Mouse (Mus musculus): Measurements from ENCODE around the gene Tgfb1. TPM values are rescaled to one million over a fixed set of nuclear protein-coding genes. Genes with fewer than 3 reads are reported as not detected.
"Not testable (repeated sequence)": the region's sequence is repeated elsewhere in the genome, so short reads cannot be mapped to it uniquely, and the experiment has no call there.

Gene Tgfb1
- polyA plus RNA-seq, 1 experiment: 48.0 TPM

DNA sequence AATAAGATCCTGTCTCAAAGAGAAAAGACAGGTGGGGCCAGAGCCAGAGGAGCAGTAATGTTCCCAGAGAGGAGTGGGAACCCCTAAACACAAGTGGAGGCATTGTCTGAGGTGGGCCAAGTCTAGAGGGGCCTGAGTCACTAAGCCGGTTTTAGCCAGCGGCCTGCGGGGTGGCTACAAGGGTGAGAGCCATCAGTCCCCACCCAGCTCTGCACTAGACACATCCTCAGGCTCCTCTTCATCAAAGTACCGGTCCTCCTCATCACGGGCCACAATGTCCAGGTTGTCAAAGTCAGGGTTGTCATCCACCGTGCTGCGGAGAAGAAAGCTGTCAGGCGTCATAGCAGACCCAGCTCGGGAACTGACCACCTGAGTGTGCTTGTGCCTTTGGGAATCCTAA, 26.0 kb downstream of the Tgfb1 start:
- no peak overlapping the region for H3K4me3 ChIP-seq (ENCODE audit: insufficient read depth, low read length)
- H3K27ac ChIP-seq (ENCODE audit: insufficient read depth, low read length): no peak overlapping the region
- TF ChIP-seq CTCF (IDR thresholded peaks at IDR 0.05; ENCODE audit: borderline replicate concordance, insufficient read depth, low read length) (no peak), POLR2A (IDR thresholded peaks at IDR 0.05; ENCODE audit: low read depth, low read length) (no peak)
- H3K4me1 ChIP-seq (ENCODE audit: control insufficient read depth, insufficient read depth, low read length): peaks cover 11% of the 10 kb centered on the region

DNA sequence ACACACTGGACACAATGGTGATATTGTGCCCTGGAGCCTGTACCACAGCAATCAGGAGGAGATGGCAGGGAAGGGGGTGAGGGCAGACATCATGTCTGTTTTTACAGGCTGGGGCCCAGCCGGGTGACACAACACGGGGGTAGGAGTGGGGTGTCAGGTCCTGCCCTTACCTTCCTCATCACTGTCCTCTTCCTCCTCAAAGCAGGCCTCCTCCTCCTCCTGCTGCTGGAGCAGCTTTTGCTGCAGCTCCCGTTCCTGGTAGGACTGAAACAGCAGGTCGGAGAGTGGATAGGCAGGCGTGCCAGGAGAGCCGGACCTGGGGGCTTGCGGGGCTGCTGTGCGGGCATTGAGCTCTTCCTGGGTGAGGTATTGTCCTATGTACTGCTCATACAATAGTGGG, 27.8 kb downstream of the Tgfb1 start:
- Histone ChIP-seq H3K4me3 (ENCODE audit: insufficient read depth, low read length) (no peak overlapping the region), H3K4me1 (ENCODE audit: control insufficient read depth, insufficient read depth, low read length) (peaks cover 11% of the 10 kb centered on the region), H3K27ac (ENCODE audit: insufficient read depth, low read length) (no peak overlapping the region)
- TF ChIP-seq POLR2A (IDR thresholded peaks at IDR 0.05; ENCODE audit: low read depth, low read length) (no peak), CTCF (IDR thresholded peaks at IDR 0.05; ENCODE audit: borderline replicate concordance, insufficient read depth, low read length) (no peak)

DNA sequence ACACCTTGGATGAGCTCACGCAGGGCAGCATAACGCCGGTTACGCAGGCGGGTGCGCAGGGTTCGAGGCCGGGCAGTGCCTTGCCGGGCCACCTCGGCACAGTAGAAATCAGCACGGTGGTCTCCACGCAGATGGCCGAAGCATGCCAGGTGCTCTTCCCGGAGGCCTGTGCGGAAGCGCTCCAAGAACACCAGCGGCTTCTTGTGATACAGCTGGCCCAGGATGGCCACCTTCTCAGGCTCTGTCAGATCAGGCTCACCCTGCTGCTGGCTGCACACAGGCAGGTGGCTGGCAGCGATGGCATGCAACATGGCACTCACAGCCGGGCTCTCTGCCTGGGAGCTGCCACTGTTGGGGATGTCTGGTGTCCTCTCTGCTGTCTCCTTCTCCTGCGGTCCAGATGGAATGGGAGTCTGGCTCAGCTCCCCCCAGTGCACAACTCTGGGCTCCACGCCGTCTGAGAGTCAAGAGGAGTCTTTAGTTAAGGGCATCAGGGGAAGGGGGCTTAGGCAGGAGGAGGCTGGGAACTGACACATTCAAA, 29.0 kb downstream of the Tgfb1 start:
- no peak overlapping the region for H3K27ac ChIP-seq (ENCODE audit: insufficient read depth, low read length)
- TF ChIP-seq CTCF (IDR thresholded peaks at IDR 0.05; ENCODE audit: borderline replicate concordance, insufficient read depth, low read length) (no peak), POLR2A (IDR thresholded peaks at IDR 0.05; ENCODE audit: low read depth, low read length) (no peak)
- peaks cover 6% of the 10 kb centered on the region for H3K4me1 ChIP-seq (ENCODE audit: control insufficient read depth, insufficient read depth, low read length)
- H3K4me3 ChIP-seq (ENCODE audit: insufficient read depth, low read length): no peak overlapping the region

DNA sequence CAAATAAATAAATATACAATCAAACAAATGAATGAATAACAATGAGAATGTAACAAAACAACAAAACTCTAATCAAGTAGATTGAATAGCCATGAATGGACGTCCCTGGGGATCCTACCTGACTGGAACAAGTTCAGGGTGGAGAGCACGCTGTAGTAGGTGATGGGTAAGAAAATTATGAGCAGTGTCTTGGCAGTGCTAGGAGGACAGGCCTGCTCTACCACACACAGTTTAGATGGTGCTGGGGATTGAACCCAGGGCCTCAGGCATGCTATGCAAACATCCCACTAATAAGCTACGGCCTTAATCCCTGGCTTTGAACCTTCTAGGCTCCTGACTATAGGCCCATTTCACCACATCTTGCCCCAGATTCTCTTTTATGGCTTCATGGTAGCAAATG, 30.7 kb downstream of the Tgfb1 start:
- no peaks in the 10 kb centered on the region; the same call in 1 of the 2 replicates for H3K4me1 ChIP-seq (ENCODE audit: control insufficient read depth, insufficient read depth, low read length)
- H3K4me3 ChIP-seq (ENCODE audit: insufficient read depth, low read length): no peak overlapping the region
- no peak overlapping the region for H3K27ac ChIP-seq (ENCODE audit: insufficient read depth, low read length)
- TF ChIP-seq CTCF (IDR thresholded peaks at IDR 0.05; ENCODE audit: borderline replicate concordance, insufficient read depth, low read length) (no peak), POLR2A (IDR thresholded peaks at IDR 0.05; ENCODE audit: low read depth, low read length) (no peak)

DNA sequence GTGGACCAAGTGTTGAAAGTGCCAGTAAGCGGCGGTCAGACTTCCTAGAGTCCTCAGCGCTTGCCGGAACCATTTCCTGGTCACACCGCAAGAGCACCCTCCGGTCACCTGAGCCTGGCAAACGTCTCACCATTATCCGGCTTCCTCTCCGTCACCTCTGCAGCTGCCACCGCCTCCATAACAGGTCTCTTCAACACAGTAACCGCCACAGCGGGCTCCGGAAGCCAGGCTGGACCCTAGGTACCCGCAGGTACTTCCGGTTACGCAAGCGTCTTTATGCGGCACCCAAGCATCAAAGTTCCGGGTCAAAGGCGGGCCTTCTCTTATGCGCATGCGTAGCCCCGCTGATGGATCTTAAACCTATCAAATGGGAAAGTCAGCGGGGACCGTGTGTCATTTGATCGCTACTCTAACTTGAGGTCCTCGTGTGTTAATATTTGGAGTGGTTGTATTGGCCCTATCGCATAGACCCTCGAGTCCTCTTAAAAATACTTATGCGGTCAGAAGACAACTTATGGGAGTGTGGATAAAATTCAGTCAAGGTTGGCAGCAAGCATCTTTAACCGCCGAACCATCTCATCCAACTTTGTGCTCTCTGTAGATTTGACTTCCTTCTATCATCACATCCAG, 32.1 kb downstream of the Tgfb1 start, which contains the start of gene Ccdc97:
TSS of gene Ccdc97 (minus strand) at position 301 of the 630 bp plus-strand sequence.
- Histone ChIP-seq H3K4me1 (ENCODE audit: control insufficient read depth, insufficient read depth, low read length) (no peaks in the 10 kb centered on the region; the same call in 1 of the 2 replicates), H3K27ac (ENCODE audit: insufficient read depth, low read length) (peak within 1 kb of the TSS; percentile 75), H3K4me3 (ENCODE audit: insufficient read depth, low read length) (peak within 1 kb of the TSS; percentile 74)
- TF ChIP-seq POLR2A (IDR thresholded peaks at IDR 0.05; ENCODE audit: low read depth, low read length): peak; percentile 74; the same call in 1 of the 2 replicates
- TF ChIP-seq CTCF (IDR thresholded peaks at IDR 0.05; ENCODE audit: borderline replicate concordance, insufficient read depth, low read length): no peak

DNA sequence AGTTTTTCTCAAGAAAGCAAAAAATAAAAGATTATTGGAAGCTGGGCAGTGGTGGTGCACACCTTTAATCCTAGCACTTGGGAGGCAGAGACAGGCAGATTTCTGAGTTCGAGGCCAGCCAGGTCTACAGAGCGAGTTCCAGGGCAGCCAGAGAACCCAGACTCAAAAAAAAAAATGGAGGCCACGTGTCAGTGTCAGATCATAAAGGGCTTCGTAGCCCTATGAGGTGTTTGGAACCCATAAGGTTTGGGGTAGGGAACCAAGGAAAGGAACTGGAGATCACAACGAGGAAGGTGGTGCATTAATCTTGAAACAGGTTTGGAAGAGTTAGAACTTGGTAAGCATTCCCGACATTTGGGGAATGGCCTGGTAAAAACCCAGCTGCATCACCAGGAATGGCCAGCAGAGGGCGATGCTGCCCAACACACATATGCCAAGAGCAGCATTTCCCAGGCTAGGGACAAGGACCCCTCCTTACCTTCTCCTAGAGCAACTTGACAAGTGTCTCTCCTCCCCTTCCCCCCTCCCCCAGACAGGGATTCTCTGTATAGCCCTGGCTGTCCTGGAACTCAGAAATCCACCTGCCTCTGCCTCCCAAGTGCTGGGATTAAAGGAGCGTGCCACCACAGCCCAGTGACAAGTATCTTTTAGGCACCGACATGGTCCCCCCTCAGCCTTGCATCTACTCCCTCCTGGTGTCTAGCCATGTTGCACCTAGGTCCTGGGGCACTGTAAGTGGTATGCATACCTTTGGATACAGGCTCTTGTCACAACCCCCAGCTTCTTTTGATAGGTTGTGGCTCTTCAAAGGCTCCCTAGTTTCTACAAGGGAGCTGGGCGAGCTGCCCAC, 33.2 kb downstream of the Tgfb1 start:
- no peak overlapping the region for H3K27ac ChIP-seq (ENCODE audit: insufficient read depth, low read length)

DNA sequence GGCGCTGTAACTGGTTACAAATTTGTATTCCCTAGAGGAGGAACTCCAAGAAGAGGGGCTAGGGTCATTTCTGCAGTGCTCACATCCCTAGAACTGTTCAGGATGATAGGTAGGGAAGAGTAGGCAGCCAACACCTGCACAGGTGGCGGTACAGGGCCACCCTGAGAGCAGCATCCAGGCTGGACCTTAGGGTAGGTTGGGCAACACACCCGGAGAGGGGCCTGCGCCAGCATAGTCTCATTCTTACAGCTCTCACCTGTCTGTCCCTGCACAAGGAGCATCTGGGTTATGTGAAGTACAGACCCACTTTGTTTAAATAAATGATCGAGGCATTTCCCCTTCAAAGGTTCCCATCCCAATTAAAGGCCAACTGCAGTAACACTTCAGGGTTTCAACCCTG, 34.0 kb downstream of the Tgfb1 start:
- TF ChIP-seq CTCF (IDR thresholded peaks at IDR 0.05; ENCODE audit: borderline replicate concordance, insufficient read depth, low read length) (no peak), POLR2A (IDR thresholded peaks at IDR 0.05; ENCODE audit: low read depth, low read length) (no peak)

More for the DNA sequence above, 33.2 kb downstream of the Tgfb1 start:
- TF ChIP-seq CTCF (IDR thresholded peaks at IDR 0.05; ENCODE audit: borderline replicate concordance, insufficient read depth, low read length): peak; percentile 95; the same call in 1 of the 2 replicates
- no peak for TF ChIP-seq POLR2A (IDR thresholded peaks at IDR 0.05; ENCODE audit: low read depth, low read length)
- Histone ChIP-seq H3K4me1 (ENCODE audit: control insufficient read depth, insufficient read depth, low read length) (no peaks in the 10 kb centered on the region; the same call in 1 of the 2 replicates), H3K4me3 (ENCODE audit: insufficient read depth, low read length) (no peak overlapping the region)

DNA sequence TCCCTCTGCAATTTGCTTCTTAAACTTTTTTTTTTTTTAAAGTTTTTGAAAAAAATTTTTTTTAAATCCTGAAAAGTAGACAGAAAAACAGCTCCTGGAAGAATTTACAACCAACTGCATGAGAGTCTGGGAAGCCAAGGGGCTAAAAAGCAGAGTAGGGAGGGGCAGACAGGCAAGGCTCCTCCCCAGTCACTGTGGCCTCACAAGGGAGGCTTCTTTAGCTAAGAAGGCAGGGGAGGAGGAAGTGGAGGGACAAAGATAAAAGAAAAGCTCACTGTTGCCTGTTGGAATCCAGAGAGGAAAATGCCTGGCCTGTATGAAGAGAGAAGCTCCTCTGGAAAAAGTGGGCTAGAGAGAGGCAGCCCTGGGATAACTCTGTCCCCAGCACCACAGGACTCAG, 35.0 kb downstream of the Tgfb1 start:
- H3K4me3 ChIP-seq (ENCODE audit: insufficient read depth, low read length); H3K4me1 ChIP-seq (ENCODE audit: control insufficient read depth, insufficient read depth, low read length): not testable (repeated sequence)

More for the DNA sequence above, 34.0 kb downstream of the Tgfb1 start:
- no peaks in the 10 kb centered on the region; the same call in 1 of the 2 replicates for H3K4me1 ChIP-seq (ENCODE audit: control insufficient read depth, insufficient read depth, low read length)
- H3K4me3 ChIP-seq (ENCODE audit: insufficient read depth, low read length): no peak overlapping the region
- H3K27ac ChIP-seq (ENCODE audit: insufficient read depth, low read length): no peak overlapping the region

DNA sequence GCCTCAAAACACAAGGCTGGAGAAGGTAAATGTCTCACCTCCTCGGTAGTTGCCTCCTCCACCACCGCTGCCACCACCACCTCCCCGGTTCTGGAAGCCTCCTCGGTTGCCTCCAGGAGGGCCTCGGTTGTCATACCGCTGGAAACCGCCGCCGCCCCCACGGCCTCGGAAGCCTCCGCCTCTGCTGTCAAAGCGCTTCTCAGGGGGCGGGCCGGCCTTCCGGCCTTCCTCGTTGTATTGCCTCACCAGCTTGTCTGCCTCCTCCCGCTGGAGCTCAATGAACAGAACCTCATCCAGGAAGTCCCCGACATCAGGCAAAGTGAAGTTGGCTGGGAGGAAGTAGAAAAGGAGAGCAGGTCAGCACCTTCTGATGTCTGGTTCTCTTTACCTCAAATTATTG, 39.1 kb downstream of the Tgfb1 start:
- Histone ChIP-seq H3K4me1 (ENCODE audit: control insufficient read depth, insufficient read depth, low read length) (no peaks in the 10 kb centered on the region), H3K4me3 (ENCODE audit: insufficient read depth, low read length) (no peak overlapping the region), H3K27ac (ENCODE audit: insufficient read depth, low read length) (no peak overlapping the region)
- TF ChIP-seq CTCF (IDR thresholded peaks at IDR 0.05; ENCODE audit: borderline replicate concordance, insufficient read depth, low read length) (no peak), POLR2A (IDR thresholded peaks at IDR 0.05; ENCODE audit: low read depth, low read length) (no peak)

More for the DNA sequence above, 35.0 kb downstream of the Tgfb1 start:
- H3K27ac ChIP-seq (ENCODE audit: insufficient read depth, low read length): not testable (repeated sequence)

DNA sequence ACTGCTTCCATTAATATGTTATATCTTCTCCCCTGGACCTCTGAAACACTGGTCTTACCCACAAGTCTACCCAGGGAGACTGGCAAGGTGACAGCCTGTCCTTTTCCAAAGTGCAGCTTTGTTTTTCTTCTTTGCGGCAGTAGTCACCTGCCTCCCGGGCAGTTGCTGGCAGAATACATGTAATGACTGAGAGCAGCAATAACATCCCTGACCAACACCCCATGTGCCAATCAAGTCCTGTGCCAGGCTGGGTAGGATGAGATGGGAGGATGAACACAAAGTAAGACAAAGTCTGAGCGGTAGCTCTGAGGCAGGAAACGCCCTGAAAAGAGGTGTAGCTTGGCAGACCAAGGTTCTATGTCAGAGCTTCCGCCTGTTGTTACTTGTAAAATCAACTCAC, 41.0 kb downstream of the Tgfb1 start:
- H3K4me1 ChIP-seq (ENCODE audit: control insufficient read depth, insufficient read depth, low read length): no peaks in the 10 kb centered on the region
- no peak for TF ChIP-seq POLR2A (IDR thresholded peaks at IDR 0.05; ENCODE audit: low read depth, low read length)
- TF ChIP-seq CTCF (IDR thresholded peaks at IDR 0.05; ENCODE audit: borderline replicate concordance, insufficient read depth, low read length): no peak
- no peak overlapping the region for H3K27ac ChIP-seq (ENCODE audit: insufficient read depth, low read length)
- no peak overlapping the region for H3K4me3 ChIP-seq (ENCODE audit: insufficient read depth, low read length)
